ENCODE assay signal across 12 mouse cellular contexts in genomic region chr12:114615712-114616111, GRCm38 (mm10).
DNase-seq lines count a peak whose midpoint lies in the region; ATAC-seq lines count a peak whose summit lies in the region.
"Had no signal": no experiment of that assay in that cellular context is flagged by ENCODE, and none has a peak within 500 bp of the region (broad histone marks: within the 10 kb centered on the region; RNA-seq: fewer than 3 reads in every experiment).

No protein-coding gene starts in this region.

- peak; percentile 23; the same call in 1 of the 2 replicates for ATAC-seq in megakaryocyte, adult 5-6 weeks (ENCODE audit: poor library complexity, severe bottlenecking)
- ATAC-seq: intestine, embryonic 16.5 days had no signal

- intact Hi-C loops in left cerebral cortex, postnatal 25 days (cut with DNase I) = no loop called here

- peak; percentile 80 for DNase-seq in 416B (ENCODE audit: low read depth)
- peak; percentile 47 for DNase-seq in CD4-positive, CD25-positive, alpha-beta regulatory T cell, adult 2 months (ENCODE audit: low read depth, low spot score)
- DNase-seq in thymus, postnatal 14 days = peak; percentile 77
- no peak for DNase-seq in left cerebral cortex, postnatal 25 days (ENCODE audit: low spot score in 2 of 2)
- DNase-seq in right cerebral cortex, postnatal 25 days = no peak
- no peak for DNase-seq in kidney, postnatal 25 days
- DNase-seq: adrenal gland, postnatal 25 days; cerebellum, adult 11 months; cerebellum, postnatal 14 days; gastrocnemius, adult 2 months had no signal

Comparison
In these comparisons a context has a peak if more than half of its experiments do, and no peak if none do; other contexts are left out.
1. DNase-seq: peak in 416B (single experiment), CD4-positive, CD25-positive, alpha-beta regulatory T cell, adult 2 months (single experiment) and thymus, postnatal 14 days (single experiment); none in left cerebral cortex, postnatal 25 days (0 of 2), right cerebral cortex, postnatal 25 days (single experiment) and kidney, postnatal 25 days (0 of 2).